Mouse (Mus musculus) gastrocnemius, postnatal 10 days (tissue): ENCODE measurements around the gene Rnase1. TPM values are rescaled to one million over a fixed set of nuclear protein-coding genes. Genes with fewer than 3 reads are reported as not detected.

ENCODE experiments used
- DNase-seq: peaks from one replicate; pipeline ENCODE4 v3.0.0; 2021; ENCODE audit warnings: mixed read lengths
- total RNA-seq, 2 experiments: library from RNA; stranded (reverse); gene quantifications; 2 replicates each; pipeline ENCODE4 v1.2.3; 2021

Rnase1 gene
- total RNA-seq, 2 experiments from 2014 or later: not detected

- DNase-seq: no peak
Observed at GRCm38 (mm10) chr14:51140342-51140741, 6.2 kb downstream of the Rnase1 start.

GRCm38 (mm10) chr14:51132372-51132771, 14.2 kb downstream of the Rnase1 start:
- DNase-seq: no peak

- no peak for DNase-seq
Observed at GRCm38 (mm10) chr14:51131086-51131815, 15.3 kb downstream of the Rnase1 start.

GRCm38 (mm10) chr14:51130315-51130940, 16.2 kb downstream of the Rnase1 start:
- no peak for DNase-seq

- no peak for DNase-seq
Observed at GRCm38 (mm10) chr14:51129624-51129975, 17.0 kb downstream of the Rnase1 start.

GRCm38 (mm10) chr14:51128775-51129623, 17.6 kb downstream of the Rnase1 start:
- DNase-seq: no peak

- no peak for DNase-seq
Observed at GRCm38 (mm10) chr14:51127648-51128258, 18.8 kb downstream of the Rnase1 start.

- no peak for DNase-seq
Observed at GRCm38 (mm10) chr14:51125684-51126083, 20.9 kb downstream of the Rnase1 start.

- no peak for DNase-seq
Observed at GRCm38 (mm10) chr14:51113916-51114560, 32.5 kb downstream of the Rnase1 start, which contains the start of gene Eddm3b. Gene Eddm3b (plus strand): TSS chr14:51114426.

GRCm38 (mm10) chr14:51113476-51113875, 33.1 kb downstream of the Rnase1 start:
- DNase-seq: no peak

GRCm38 (mm10) chr14:51111966-51112365, 34.6 kb downstream of the Rnase1 start:
- DNase-seq: no peak

GRCm38 (mm10) chr14:51106449-51106967, 40.1 kb downstream of the Rnase1 start:
- no peak for DNase-seq

- no peak for DNase-seq
Observed at GRCm38 (mm10) chr14:51104366-51104765, 42.2 kb downstream of the Rnase1 start.

GRCm38 (mm10) chr14:51103217-51103616, 43.4 kb downstream of the Rnase1 start:
- peak; percentile 76 for DNase-seq

GRCm38 (mm10) chr14:51101284-51101683, 45.3 kb downstream of the Rnase1 start:
- DNase-seq: no peak

GRCm38 (mm10) chr14:51098921-51099320, 47.7 kb downstream of the Rnase1 start:
- no peak for DNase-seq

GRCm38 (mm10) chr14:51098300-51098699, 48.3 kb downstream of the Rnase1 start:
- peak; percentile 53 for DNase-seq

- DNase-seq: no peak
Observed at GRCm38 (mm10) chr14:51095736-51096524, 50.7 kb downstream of the Rnase1 start.
